Mouse (Mus musculus) urinary bladder, postnatal 14 days (tissue): ENCODE measurements at regions not wholly inside any gene's neighbourhood (a gene's known extent, or its start where the extent isn't known, plus 50 kb on each side); places are given as distances from the start of the nearest gene placed in this dataset.
"Not testable (repeated sequence)": the region's sequence is repeated elsewhere in the genome, so short reads cannot be mapped to it uniquely, and the experiment has no call there.

Source experiments
- DNase-seq: peaks from one replicate; pipeline ENCODE4 v3.0.0; 2021; ENCODE audit warnings: low spot score

- DNase-seq = not testable (repeated sequence)
These were observed 80.8 kb upstream of the Gm15446 start for GRCm38 (mm10) chr5:109842186-109842978.

- DNase-seq = not testable (repeated sequence)
These were observed 79.0 kb upstream of the Gm15446 start for GRCm38 (mm10) chr5:109844236-109844635.

DNA sequence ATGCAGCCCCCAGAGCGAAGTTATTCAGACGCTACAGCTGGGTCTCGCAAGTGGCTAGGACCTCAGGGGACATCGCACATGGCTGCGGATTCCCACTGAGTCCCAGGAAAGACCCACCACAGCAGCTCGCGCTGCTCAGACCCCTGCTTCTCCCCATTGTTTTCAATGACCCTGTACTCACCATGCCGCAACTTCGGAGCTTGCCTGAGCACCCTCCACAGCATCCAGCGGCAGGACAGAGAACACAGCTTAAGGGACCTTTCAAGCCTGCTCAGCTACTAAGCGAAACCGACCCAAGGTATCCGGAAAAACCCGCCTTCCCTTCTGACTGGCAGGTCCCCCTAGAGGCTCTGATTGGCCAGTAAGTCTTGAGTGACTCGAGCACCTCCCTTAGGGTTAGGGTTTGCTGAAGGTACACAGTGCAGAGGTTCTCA lies 78.4 kb upstream of the Gm15446 start:
- DNase-seq = peak; percentile 63

DNA sequence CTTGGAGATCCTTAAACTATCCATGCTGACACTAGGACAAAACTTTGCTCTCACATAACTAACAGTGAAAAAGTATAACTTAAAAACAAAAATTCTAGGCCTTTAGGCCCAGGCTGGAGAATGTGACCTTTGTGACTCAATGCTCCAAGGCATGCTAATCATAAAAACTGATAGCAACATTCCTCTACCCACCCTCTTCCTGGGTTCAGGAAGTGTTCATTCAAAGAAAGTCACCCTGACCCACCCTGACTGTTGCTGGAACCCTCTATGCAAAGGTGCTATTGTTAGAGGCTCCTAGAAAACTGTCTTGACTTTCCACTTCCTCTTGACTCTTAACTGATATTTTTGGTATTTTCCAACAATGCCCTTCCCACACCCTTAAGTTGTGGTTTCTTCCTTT lies 72.0 kb upstream of the Gm15446 start:
- DNase-seq = not testable (repeated sequence)

- no peak for DNase-seq
These were observed 62.8 kb upstream of the Gm15446 start for GRCm38 (mm10) chr5:109860402-109860801.

DNA sequence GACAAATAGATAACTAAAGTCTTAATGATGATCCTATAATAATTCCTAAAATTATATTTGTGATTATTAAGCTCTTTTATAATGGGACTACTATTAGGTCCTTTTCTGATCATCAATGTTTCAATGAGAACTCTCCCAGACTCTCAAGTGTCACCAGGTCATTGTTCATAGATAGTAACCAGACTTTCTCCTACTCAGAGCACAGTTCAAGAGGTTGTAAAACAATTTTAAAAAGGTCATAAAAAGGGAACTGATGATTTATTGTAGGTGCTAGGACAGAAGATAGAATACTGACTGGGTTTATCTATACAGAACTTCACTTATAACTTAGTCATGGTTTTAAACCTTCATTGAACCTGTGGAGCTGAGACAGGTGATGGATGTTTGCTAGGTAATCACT lies 58.7 kb upstream of the Gm15446 start:
- not testable (repeated sequence) for DNase-seq

DNA sequence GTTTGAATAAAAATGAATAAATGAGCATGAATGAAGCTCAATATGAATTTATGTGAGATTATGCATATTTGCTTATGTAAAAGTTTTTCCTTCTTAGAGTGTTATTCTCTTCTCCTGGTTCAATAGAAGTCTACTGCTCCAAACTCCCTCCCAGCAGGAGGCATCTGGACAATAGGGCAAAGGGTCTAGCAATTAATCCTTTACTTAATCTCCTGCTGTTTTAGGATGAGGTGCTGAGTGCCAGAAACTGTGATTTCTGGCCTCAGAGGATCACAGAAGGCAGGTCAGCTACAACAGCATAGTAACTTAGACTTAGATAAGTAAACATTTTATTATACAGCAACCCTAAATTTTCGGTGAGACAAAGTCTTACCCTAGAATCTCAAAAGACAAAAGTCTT lies 57.6 kb upstream of the Gm15446 start:
- DNase-seq = no peak

DNA sequence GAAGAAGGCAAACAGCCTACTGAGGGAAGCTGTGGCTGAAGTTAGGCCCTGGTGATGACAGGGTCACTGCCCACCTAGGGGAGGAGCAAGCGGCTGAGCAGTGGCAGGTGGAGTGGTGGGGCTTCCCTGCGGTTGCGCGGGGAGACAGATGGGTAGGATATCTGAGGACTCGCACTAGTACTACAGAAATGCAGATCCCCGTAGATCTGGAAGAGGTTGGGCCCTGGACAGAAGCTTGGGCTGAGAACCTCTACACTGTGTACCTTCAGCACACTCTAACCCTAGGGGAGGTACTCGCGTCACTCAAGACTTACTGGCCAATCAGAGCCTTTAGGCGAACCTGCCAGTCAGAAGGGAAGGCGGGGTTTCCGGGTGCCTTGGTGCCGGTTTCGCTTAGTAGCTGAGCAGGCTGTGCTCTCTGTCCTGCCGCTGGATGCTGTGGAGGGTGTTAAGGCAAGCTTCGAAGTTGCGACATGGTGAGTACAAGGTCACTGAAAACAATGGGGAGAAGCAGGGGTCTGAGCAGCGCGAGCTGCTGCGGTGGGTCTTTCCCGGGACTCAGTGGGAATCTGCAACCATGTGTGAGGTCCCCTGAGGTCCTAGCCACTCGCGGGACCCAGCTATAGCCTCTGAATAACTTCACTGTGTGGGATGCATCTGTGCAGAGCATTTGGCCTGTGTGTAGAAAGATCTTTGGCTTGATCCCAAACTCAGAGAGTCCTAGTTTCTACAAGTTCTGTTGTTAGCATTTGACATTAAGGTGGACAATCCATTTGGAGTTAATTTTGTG lies 56.7 kb upstream of the Gm15446 start:
- DNase-seq = peak; percentile 89

- not testable (repeated sequence) for DNase-seq
These were observed 56.0 kb upstream of the Gm15446 start for GRCm38 (mm10) chr5:109867221-109867620.
